Mouse (Mus musculus) frontal cortex, postnatal 10 days (tissue): Measurements from ENCODE around the gene Gm6034.
A peak's percentile ranks its signal among the peaks of the same experiment; 100 is the strongest.
"Not testable (repeated sequence)": the region's sequence is repeated elsewhere in the genome, so short reads cannot be mapped to it uniquely, and the experiment has no call there.

ENCODE experiments used
- DNase-seq, 2 experiments: peaks; one replicate each; pipeline ENCODE4 v3.0.0; 2022; ENCODE audit warnings: low spot score in 2 of 2, mixed read lengths in 1 of 2

Gene Gm6034

DNA sequence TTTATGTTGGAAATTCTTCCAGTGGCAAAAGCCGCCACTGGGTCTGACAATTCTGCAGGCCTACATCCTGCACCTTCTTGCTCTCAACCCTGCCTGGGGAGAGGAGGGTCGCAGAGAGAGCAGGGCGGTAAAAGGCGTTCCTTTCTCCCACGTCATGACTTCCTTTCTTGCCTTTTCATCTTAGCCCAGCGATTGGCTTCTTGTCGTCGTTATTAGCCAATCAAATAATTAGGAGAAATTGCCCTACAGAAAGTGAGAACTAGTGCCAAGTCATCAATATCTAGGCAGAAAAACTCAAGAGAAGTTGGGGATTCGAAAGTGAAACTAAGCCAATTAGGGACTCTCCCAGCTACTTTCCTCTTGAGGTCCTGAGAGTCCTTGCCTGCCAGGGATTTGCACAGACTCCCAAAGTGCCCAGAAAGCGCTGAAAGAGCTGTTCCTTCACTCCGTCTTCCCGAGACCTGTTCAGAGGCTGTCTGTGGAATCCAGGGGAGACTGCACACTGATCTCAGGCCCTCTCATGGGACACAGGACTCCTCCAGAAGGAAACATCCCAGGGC is at the start of gene Gm6034, which contains the start of gene H2-T22:
Gene Gm6034, plus strand, starts transcription at position 352 of the 560 bp plus-strand sequence.
Gene H2-T22, minus strand, starts transcription at position 138 of the 560 bp plus-strand sequence.
- DNase-seq = peak; percentile 62 to 68

DNA sequence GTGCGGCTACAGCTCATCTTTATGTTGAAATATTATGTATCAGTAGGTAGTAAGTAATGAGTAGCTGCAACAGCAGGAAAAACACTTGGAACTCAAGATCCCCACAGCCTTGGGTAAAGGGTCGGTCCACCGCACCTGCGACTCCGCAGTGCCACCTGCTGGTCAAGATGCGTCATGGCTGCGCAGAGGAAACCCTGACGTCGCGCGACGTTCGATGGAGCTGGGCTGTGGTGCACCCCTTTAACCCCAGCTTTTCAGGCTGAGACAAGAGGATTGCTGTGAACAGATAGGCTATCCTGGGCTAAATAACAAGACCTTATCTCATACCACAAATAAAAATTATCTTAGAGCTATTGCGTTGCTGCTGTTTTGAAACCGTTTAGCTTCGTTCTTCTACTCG is 49.1 kb upstream of the Gm6034 start:
- DNase-seq = peak in 1 of 2 experiments; percentile 76

DNA sequence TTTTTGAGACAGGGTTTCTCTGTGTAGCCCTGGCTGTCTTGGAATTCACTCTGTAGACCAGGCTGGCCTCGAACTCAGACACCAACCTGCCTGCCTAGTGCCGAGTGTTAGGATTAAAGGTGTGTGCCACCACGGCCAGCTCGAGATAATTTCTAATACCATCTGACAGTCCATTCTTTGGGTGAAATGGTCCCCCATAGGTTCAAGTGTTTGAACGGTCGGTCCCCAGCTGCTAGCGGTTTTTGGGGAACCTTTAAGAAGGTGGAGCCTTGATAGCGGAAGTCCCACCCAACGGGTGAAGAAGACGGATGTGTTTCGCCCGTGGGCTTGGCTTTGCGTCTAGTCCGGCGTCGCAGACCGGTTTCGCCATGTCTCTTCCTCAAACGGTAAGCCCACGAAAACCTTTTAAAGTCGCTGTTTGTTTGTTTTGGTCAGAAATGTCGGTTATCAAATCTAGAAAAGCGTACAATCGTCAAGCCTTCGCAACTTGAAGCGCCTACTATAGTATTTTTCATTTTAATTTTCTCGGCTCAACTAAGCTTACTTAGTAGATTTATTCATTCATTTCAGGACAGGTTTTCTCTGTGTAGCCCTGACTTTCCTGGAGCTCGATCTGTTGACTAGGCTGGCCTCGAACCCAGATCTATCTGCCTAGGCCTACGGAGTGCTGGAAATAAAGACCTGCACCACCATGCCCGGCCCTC is 48.4 kb upstream of the Gm6034 start:
- DNase-seq = peak; percentile 67 to 76

DNA sequence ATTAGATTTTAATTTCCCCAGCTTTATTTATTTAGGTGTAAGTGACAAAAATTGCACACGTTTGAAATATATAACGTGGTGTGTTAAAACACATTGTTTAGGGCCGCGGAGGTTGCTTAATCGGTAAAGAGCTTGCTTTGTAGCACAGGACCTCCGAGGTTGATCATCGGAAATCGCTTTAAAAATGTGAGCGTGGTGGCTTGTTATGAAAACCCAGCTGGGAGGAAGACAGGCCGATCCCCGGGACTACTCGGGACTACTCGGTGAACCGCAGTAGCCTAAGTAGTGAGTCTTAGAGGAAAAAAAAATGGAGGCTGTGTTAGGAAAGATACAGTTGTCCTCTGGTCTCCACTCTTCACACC is 47.9 kb upstream of the Gm6034 start:
- DNase-seq = no peak

DNA sequence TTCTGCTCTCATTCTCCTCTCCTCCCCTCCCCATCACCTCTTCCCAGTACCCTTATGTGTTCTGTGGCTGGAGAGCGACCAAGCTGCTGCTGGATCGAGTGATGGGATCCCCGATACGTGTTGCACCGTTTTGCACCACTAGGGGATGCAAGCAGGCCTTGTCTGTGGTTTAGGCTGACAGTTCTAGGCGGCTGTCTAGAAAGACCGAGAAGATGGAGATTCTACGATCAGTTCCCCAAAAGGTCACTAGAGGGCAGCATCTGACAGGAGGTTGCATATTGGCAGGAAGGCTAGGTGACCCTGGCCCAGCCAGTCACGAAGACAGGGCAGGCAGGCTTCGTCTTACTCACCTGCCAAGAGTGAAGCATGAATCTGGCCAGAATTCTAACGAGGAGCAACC is 45.8 kb upstream of the Gm6034 start:
- peak; percentile 85 to 93 for DNase-seq

DNA sequence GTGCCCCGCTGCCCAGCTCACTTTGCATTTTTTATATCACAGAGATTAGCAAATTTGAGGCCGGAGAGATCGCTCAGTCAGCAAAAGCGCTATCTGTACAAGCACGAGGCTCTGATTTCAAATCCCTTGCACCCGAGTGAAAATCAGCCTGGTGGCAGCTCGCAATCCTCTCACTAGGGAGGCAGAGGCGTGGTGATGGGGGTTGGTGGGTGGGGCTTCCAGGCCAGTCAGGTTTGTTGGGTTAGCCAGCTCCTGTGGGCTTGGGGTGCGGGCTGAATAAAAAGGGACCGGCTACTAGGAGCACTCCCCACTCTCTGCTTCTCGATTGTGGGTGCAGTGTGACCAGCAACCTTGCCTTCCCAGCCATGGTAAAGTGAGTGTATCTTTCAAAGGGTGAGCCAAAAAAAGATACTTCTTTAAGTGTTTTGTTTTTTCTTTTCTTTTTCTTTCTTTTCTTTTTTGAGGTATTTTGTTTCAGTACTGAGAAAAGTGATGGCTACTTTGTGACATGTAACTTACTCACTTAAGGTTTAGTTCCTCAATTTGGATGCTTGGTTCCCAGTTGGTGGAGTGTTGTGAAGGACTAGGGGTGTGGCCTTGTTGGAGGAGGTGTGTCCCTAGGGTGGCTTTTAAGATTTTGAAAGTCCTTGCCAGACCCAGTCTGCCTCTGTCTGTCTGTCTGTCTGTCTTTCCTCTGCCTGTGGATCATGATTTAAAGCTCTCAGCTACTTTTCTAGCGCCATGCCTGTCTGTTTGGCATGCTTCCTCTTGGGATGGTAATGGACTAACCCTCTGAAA is 44.8 kb upstream of the Gm6034 start:
- no peak for DNase-seq

DNA sequence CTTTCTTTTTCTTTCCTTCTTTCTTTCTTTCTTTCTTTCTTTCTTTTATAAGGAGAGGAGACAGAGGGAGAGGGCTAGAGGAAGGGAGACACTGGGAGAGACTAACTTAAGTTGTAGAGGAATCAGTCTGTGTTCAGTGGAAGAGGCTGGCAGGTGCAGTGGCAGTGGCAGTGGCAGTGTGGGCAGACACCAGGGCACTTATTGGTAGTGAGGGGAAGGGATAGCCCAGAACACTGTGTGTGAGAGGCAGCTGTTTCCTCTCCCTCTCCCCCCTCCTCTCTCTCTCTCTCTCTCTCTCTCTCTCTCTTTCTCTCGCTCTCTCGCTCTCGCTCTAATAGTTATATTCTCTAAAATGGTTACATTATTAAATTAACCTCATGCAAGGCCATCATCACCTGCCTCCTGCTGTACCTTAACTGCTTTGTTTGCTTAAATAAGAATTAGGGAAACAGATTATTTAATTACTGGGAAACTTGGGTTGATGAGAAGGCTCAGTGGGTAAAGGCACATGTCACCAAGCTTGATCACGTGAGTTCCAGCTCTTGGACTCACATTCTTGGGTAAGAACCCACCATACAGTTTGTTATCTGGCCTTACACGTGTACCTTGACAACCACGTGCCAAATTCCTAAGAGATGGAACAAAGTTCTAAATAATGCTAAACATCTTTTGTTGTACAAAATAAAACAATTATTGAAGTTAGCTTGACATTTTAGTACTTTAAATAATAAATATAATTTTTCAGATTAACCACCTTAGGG is 44.0 kb upstream of the Gm6034 start:
- DNase-seq = no peak

DNA sequence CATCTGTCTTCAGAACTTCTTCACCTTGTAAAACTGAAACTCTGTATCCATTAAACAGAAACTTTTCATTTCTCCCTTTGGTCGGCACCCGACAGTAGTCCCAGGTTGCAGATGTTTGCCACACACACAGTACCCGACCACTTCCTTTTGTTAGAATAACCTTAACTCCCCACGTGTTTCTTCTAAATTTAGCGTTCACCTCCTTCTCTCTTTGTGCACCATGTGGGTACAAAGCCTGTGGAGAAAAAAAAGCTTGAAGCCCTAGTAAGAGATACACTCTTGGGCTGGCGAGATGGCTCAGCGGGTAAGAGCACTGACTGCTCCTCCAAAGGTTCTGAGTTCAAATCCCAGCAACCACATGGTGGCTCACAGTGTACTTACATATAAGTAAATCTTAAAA is 43.4 kb upstream of the Gm6034 start:
- DNase-seq = no peak

DNA sequence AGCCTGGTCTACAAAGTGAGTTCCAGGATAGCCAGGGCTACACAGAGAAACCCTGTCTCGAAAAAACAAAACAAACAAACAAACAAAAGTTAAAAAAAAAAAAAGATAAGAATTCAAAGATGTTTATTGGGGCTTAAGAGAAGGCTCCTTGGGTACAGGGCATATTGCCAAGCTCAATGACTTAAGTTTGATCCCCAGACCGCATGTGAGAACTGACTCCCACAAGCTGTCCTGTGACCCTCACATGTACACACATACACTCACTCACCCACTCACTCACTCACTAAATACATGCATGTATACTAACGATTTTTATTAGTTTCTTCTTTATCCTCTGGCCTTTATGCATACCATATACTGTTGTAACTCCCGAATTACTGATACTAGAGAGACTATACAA is 42.4 kb upstream of the Gm6034 start:
- no peak for DNase-seq

DNA sequence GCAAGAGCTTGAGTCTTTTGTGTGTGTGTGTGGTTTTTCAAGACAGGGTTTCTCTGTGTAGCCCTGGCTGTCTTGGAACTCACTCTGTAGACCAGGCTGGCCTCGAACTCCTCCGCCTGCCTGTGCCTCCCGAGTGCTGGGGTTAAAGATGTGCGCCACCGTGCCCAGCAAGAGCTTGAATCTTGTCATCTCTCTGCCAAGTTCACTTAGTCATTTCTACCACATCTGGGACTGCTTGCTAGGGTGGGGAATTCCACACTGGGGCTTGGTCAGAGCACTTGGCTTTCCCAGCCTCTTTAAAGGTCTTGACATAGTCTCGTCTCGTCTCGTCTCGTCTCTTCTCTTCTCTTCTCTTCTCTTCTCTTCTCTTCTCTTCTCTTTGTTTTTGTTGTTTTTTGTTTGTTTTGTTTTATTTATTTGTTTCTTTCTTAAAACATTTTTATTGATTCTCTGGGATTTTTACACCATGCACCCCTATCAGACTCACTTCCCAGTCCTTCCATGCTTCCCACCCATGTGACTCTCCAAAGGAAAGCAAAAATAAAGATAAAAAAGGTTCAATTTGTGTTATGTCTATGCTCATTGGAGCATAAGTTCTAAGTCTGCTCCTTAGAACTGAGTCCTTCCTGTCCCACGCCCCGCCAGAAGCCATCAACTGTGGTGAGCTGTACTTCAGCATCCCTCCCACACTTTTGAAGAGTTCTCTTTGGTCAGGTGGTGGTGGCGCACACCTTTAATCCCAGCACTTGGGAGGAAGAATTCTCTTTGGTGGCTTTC is 41.5 kb upstream of the Gm6034 start:
- no peak for DNase-seq

DNA sequence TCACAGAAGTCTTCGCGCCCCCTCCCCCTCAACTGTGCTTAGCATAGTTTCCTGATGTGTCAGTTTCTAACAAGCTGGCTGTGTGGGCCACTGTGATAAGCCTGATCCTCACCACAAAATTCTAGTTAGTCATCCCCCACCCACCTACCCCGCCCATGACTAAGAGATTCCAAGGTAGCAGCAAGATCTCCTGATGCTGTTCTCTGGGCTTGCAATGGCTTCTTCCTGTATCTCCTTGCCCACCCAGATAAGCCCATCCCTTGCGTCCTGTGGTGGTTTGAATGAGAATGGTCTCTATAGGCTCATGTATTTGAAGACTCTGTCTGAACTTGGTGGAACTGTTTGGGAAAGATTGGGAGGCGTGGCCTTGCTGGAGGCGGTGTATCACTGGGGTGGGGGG is 40.8 kb upstream of the Gm6034 start:
- DNase-seq = no peak

DNA sequence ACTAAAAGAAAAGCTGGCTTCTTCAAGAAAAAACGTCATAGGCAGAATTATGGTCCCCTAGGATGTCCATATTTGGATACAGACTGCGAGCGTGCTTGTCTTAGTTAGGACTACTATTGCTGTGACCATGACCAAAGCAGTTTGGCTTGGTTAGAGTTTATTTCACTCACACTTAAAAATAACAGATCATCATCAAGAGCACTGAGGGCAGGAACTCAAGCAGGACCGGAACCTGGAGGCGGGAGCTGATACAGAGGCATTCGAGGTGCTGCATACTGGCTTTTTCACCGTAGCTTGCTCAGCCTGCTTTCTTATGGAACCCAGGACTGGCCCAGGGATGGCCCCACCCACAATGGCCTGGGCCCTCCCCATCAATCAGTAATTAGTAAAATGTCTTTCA is 39.4 kb upstream of the Gm6034 start:
- no peak for DNase-seq

DNA sequence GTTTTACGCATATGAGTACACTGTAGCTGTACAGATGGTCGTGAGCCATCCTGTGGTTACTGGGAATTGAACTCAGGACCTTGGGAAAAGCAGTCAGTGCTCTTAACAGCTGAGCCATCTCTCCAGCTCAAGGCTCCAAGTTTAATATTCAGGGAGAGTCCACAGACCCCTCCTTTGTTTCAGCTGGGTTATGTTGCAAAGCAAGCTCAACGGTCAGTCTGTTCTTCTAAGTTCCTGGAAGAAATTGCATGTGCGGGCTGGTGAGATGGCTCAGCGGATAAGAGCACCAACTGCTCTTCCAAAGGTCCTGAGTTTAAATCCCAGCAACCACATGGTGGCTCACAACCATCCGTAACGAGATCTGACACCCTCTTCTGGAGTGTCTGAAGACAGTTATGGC is 38.4 kb upstream of the Gm6034 start:
- not testable (repeated sequence) for DNase-seq

DNA sequence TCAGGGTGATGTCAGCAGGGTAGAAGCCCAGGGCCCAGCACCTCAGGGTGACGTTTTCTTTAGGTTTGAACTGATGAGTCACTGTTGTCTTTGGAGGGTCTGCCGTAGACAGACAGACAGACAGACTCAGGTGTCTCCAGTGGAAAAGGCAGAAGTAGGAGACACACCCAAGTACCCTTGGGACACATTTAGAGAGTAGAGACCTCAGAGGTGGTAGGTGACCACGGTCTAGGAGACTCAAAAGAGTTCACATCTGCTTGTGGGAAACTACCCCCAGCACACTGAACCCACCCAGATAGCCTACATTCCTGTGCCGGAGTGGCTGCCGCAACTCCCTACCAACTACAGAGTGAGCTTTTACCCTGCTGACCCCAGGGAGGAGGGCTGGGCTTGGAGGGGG is 27.8 kb upstream of the Gm6034 start:
- no peak for DNase-seq

DNA sequence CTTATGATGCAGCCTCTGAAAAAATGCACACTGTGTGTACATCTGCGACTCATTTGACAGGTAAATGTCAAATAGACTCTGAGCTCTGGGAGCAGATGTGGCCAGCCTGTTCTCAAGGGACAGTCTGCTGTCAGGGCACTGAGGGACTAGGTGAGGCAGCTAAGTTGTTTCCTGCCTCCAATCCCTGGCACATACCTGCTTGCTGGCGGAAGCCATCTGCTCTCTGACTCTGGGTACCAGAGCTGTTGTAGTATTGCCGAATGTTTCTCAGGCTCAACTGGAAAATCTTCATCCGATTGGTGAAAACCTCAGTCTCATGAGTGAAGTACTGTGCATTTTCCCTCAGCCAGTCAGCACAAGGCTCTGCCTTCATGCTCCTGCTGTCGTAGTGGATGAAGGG is 25.7 kb upstream of the Gm6034 start:
- DNase-seq = no peak

DNA sequence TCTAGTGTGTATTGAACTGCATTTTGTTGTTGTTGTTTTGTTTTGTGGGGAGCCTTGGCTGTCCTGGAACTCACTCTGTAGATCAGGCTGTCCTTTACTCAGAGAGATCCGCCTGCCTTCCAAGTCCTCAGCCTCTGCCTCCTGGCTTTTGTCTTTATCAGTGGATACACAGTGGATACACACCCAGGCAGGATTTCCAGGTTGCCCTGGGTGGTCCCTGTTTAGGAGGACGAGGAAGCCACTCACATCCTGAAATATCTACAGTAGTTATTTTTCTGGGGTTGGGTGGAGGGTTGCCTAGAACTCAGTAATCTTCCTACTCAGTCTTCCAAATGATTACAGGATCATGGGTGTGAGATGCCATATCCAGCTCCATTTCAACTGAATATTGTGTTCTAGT is 23.8 kb upstream of the Gm6034 start:
- DNase-seq = no peak

DNA sequence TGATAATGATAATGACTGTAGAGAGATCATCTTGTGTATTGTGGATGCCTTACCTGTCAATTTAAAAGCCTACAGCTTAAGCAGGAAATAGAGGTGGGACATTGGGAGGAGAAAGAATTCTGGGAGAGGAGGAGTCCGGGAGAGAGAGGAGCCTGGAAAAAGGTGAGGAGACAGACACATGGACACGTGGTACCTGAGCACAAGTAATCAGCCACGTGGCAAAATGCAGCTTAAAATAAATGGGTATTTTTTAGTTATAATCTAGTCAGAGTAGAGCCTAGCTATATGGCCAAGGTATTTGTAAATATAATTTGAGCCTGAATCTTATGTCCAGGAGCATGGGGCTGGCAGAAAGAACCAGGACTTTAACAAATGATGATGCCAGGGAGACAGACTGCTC is 23.2 kb upstream of the Gm6034 start:
- no peak for DNase-seq

DNA sequence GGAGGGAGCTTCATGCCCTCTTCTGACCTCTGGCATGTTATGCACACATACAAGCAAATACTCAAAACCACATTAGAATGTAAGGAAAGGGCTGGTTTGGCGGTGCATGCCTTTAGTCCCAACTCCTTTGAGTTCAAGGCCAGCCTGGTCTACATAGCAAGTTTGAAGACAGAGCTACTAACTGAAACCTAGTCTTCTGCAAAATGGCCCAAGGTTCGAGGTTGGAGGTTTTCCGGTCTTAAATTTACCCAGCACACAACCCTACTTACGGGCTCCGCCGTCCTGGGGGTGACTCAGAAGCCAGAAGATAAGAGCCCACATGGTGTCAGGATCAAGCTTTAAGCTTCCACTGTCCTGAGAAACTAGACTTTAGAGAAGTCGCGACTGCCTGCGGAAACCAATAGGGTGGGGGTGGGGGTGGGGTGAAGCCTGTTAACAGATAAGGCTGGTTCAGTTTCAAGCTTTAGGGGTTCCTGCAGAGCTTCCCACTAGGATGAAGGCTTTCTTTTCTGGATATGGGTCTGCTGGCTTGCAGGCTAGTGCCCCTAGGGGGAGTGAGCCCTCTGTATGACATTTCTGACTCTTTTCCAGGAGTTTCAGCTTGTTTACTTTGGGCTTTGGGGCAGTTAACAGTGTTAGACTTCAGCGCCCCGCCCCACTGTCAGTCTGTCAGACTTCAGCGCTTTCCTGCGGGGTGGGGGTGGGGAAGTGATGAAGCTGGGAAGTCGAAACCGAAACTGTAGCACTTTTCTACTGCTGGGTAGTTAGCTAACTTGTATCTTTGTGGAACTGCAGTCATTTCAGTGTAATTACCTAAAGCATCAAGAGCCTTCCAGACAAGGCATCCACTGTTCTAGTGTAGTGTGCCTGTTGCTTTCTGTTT is 22.3 kb upstream of the Gm6034 start, which contains the start of gene H2-T24:
Gene H2-T24, minus strand, starts transcription at position 370 of the 883 bp plus-strand sequence.
- DNase-seq = peak in 1 of 2 experiments; percentile 29

DNA sequence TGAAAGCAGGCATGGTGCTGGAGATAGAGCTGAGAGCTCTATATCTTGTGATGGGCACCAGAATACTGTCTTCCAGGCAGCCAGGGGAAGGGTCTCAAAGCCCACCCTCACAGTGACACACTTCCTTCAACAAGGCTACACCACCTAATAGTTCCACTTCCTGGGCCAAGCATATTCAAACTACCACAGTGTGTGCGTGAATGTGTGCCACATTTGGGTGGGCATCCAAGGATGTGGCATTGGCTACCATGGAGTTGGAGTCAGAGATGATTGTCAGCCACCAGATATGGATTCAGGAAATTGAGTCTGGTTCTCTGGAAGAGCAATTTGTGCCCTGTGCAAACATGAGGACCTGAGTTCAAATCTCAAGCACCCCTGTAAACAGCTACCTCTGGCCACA is 21.5 kb upstream of the Gm6034 start:
- DNase-seq = no peak

DNA sequence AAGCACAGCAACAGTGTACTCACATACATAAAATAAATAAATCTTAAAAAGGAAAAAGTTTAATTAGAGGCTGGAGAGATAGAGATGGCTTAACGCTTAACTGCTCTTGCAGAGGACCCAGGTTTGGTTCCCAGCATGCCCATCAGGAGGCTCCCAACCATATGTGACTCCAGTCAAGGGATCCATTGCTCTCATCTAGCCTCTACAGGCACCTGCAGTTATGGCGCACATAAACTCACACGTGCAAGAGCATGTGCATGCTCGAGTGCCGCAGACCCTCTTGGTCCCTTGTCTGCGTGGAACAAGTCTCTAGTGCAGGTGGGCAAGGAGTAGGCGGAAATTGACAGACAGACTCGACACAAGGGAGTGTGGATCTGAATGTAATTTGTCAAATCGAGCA is 20.7 kb upstream of the Gm6034 start:
- no peak for DNase-seq
